Mouse (Mus musculus): ENCODE data around the gene Ppp3ca.

- TF ChIP-seq CTCF (IDR thresholded peaks at IDR 0.05; ENCODE audit: extremely low read depth, insufficient read depth, low read length) (no peak), POLR2A (IDR thresholded peaks at IDR 0.05; ENCODE audit: extremely low read depth, insufficient read depth, low read length) (no peak)
These were observed 40.5 kb downstream of the Ppp3ca start for GRCm38 (mm10) chr3:136710310-136710906.
